Comparison of ENCODE assay signal across 11 mouse cellular contexts in the genomic region with DNA sequence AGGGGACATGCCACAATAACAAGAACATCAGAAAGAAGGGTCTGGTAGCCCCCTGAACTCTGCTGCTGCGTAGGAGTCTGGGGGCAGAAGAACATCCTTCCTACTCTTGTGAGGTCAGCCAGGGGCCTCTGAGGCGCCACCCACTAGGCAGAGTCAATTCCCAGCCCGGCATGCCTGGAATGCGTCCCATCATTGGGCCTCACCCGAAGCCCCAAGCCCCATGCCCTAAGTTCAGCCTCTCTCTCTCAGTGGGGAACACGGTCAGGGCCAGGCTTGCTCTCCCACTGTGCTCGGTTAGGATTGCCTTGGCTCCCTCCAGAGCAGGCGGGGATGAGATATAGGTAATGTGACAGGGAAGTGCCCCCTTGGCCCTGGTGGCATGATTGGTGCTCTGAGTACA. TPM values are rescaled to one million over a fixed set of nuclear protein-coding genes. Genes with fewer than 3 reads are reported as not detected.
DNase-seq lines count a peak whose midpoint lies in the region; ATAC-seq lines count a peak whose summit lies in the region.
"Had no signal": no experiment of that assay in that cellular context is flagged by ENCODE, and none has a peak within 500 bp of the region (broad histone marks: within the 10 kb centered on the region; RNA-seq: fewer than 3 reads in every experiment).

No protein-coding gene starts in this region.

- H3K4me1 ChIP-seq in hindbrain, embryonic 10.5 days (replicated peaks) = peaks cover 33% of the 10 kb centered on the region
- H3K4me1 ChIP-seq in hindbrain, embryonic 14.5 days (replicated peaks; ENCODE audit: control insufficient read depth, insufficient read depth, low read length) = no peaks in the 10 kb centered on the region
- H3K4me1 ChIP-seq: liver, embryonic 15.5 days had no signal

- H3K27me3 ChIP-seq in hindbrain, embryonic 10.5 days (ENCODE audit: insufficient read depth, poor library complexity, severe bottlenecking) = no peaks in the 10 kb centered on the region
- no peaks in the 10 kb centered on the region for H3K27me3 ChIP-seq in hindbrain, embryonic 14.5 days (ENCODE audit: control insufficient read depth, insufficient read depth, low read length)
- H3K27me3 ChIP-seq: liver, embryonic 15.5 days had no signal

- peak; percentile 47 for DNase-seq in hindbrain, embryonic 10.5 days (ENCODE audit: low spot score)
- no peak for DNase-seq in hindbrain, embryonic 14.5 days (ENCODE audit: low spot score)
- DNase-seq in 3T3-L1 (ENCODE audit: low read depth, low spot score) (peak; percentile 56), WW6 (ENCODE audit: low read depth, low spot score) (peak; percentile 33)
- DNase-seq in kidney, postnatal 4 days = peak; percentile 54 to 72
- DNase-seq in left cerebral cortex, postnatal 14 days (ENCODE audit: low spot score in 2 of 2) = no peak
- DNase-seq in spleen, adult 12 weeks (ENCODE audit: low spot score) = no peak

- 12% methylated on average over 8 of the region's 8 CpGs for WGBS in hindbrain, embryonic 10.5 days
- WGBS in hindbrain, embryonic 14.5 days = 17% methylated on average over 8 of the region's 8 CpGs

- no peaks in the 10 kb centered on the region for H3K9me3 ChIP-seq in hindbrain, embryonic 10.5 days
- H3K9me3 ChIP-seq in hindbrain, embryonic 14.5 days (ENCODE audit: control insufficient read depth, low read length) = no peaks in the 10 kb centered on the region
- H3K9me3 ChIP-seq: liver, embryonic 15.5 days had no signal

- 0 out of 2 replicates have a peak overlapping the region, but pooled peaks have one; percentile 4 for H3K4me3 ChIP-seq in hindbrain, embryonic 10.5 days
- H3K4me3 ChIP-seq in hindbrain, embryonic 14.5 days (replicated peaks; ENCODE audit: low read length) = no peak overlapping the region
- H3K4me3 ChIP-seq: liver, embryonic 15.5 days had no signal

- H3K4me2 ChIP-seq in hindbrain, embryonic 14.5 days (replicated peaks) = no peak overlapping the region
- H3K4me2 ChIP-seq: liver, embryonic 15.5 days had no signal

- H3K9ac ChIP-seq in hindbrain, embryonic 14.5 days = no peak overlapping the region
- H3K9ac ChIP-seq: liver, embryonic 15.5 days had no signal

- intact Hi-C loops in left cerebral cortex, postnatal 14 days (cut with DNase I) = no loop called here

- no peaks in the 10 kb centered on the region for H3K36me3 ChIP-seq in hindbrain, embryonic 10.5 days
- no peaks in the 10 kb centered on the region for H3K36me3 ChIP-seq in hindbrain, embryonic 14.5 days (replicated peaks; ENCODE audit: control insufficient read depth, insufficient read depth)
- H3K36me3 ChIP-seq: liver, embryonic 15.5 days had no signal

- peak overlapping the region; percentile 56; the same call in 1 of the 2 replicates for H3K27ac ChIP-seq in hindbrain, embryonic 10.5 days
- H3K27ac ChIP-seq in hindbrain, embryonic 14.5 days = no peak overlapping the region
- H3K27ac ChIP-seq: liver, embryonic 15.5 days had no signal

- ATAC-seq in hindbrain, embryonic 14.5 days (ENCODE audit: low FRiP score) = no peak
- no peak for ATAC-seq in erythroid progenitor cell, adult 5-6 weeks (replicated peaks; ENCODE audit: low FRiP score, poor library complexity, severe bottlenecking)
- ATAC-seq: inflammation-experienced regulatory T-cells, adult 6 months had no signal

RNA-seq across cellular contexts. Expression of gene Prss38, which starts 9.7 kb away (rescaled TPM):
- polyA plus RNA-seq in hindbrain, embryonic 10.5 days (2016; fragmentation: Nextera tagmentation; extraction: Ambion mirVana) = not detected in 2 replicates
- not detected in 2 replicates for polyA plus RNA-seq in hindbrain, embryonic 14.5 days (2014; fragmentation: Nextera tagmentation; extraction: Ambion mirVana)
- not detected for total RNA-seq in left cerebral cortex, postnatal 14 days (2021)
- total RNA-seq in erythroid progenitor cell, adult 5-6 weeks (2015; ENCODE audit: low replicate concordance) = not detected in 2 replicates
- not detected in 2 replicates for total RNA-seq in erythroid progenitor cell, adult 5-6 weeks (2017; ENCODE audit: low replicate concordance)
- polyA plus RNA-seq: forebrain, embryonic 11.5 days; liver, embryonic 15.5 days had no signal

Comparison
In these comparisons a context has a peak if more than half of its experiments do, and no peak if none do; other contexts are left out.
1. DNase-seq: peak in hindbrain, embryonic 10.5 days (single experiment), 3T3-L1 (single experiment), WW6 (single experiment) and kidney, postnatal 4 days (2 of 2); none in hindbrain, embryonic 14.5 days (single experiment), left cerebral cortex, postnatal 14 days (0 of 2) and spleen, adult 12 weeks (single experiment).